Mouse (Mus musculus) kidney, adult 2 months (tissue): ENCODE data around the gene H2-Aa.

Experiments used
- CTCF ChIP-seq: fragments of 200-500 bp; conservative IDR thresholded peaks from 2 replicates; pipeline ENCODE4 v1.5.1; 2011; ENCODE audit warnings: low read depth, mild to moderate bottlenecking, control low read depth, low read length, moderate library complexity, mixed read lengths; ENCODE audit not compliant: insufficient read depth, insufficient read length
- POLR2A ChIP-seq: fragments of 200-500 bp; IDR thresholded peaks from one replicate; pipeline ENCODE4 v1.6.1; 2011; ENCODE audit warnings: low read depth, low read length, control low read depth

DNA sequence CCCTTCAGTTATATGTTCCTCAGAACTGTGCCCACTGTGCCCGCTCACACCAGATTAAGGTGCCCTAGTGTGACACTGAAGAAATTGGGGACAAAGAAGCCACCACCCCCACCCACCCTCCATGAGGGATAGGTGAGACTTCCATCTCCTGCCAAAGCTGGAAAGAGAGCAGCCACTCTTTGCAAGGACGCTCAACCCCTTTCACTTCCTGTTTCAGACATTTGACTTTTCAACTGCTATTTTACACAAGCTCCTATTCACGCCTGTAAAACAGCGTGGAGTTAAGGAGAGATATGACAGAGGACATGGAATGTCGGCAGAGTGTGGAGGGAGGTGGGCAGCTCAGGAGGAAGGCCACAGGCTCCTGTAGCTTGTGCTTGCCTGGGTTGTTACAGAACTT, 1.1 kb downstream of the H2-Aa start:
- no peak for TF ChIP-seq CTCF
- TF ChIP-seq POLR2A: no peak
